Mouse (Mus musculus) myocyte (in vitro differentiated cells): ENCODE measurements around the gene Usp10. TPM values are rescaled to one million over a fixed set of nuclear protein-coding genes. Genes with fewer than 3 reads are reported as not detected.
A peak's percentile ranks its signal among the peaks of the same experiment; 100 is the strongest.

Experiments used
- H3K27me3 ChIP-seq: one replicate; pipeline ENCODE4 v1.6.1; 2011; ENCODE audit not compliant: control insufficient read depth, insufficient read depth, insufficient read length
- H3K36me3 ChIP-seq: one replicate; pipeline ENCODE4 v1.6.1; 2011; ENCODE audit not compliant: control insufficient read depth, insufficient read depth
- H3K4me2 ChIP-seq: one replicate; pipeline ENCODE4 v1.6.1; 2011; ENCODE audit warnings: low read depth, control low read depth
- H3K4me3 ChIP-seq: one replicate; pipeline ENCODE4 v1.5.1; 2011; ENCODE audit warnings: mild to moderate bottlenecking, control low read depth, moderate library complexity
- H3K79me2 ChIP-seq: one replicate; pipeline ENCODE4 v1.6.1; 2011; ENCODE audit not compliant: control insufficient read depth, insufficient read depth
- H3ac ChIP-seq: one replicate; pipeline ENCODE4 v1.6.1; 2011; ENCODE audit not compliant: control insufficient read depth, insufficient read length
- CEBPB ChIP-seq: IDR thresholded peaks from 2 replicates; pipeline ENCODE4 v1.6.1; 2011; ENCODE audit warnings: mild to moderate bottlenecking, moderate library complexity; ENCODE audit not compliant: poor library complexity, insufficient read depth, severe bottlenecking
- E2F4 ChIP-seq: IDR thresholded peaks from one replicate; pipeline ENCODE4 v1.6.1; 2011; ENCODE audit warnings: mild to moderate bottlenecking, control low read depth, moderate library complexity; ENCODE audit not compliant: insufficient read depth
- MAX ChIP-seq: IDR thresholded peaks from one replicate; pipeline ENCODE4 v1.6.1; 2011; ENCODE audit warnings: low read depth, mild to moderate bottlenecking, control low read depth
- MYOD1 ChIP-seq, 3 experiments: IDR thresholded peaks; one replicate each; pipeline ENCODE4 v1.6.1; 2011; ENCODE audit warnings: control low read depth in 2 of 3, low read depth in 2 of 3, mild to moderate bottlenecking in 2 of 3, moderate library complexity in 1 of 3; ENCODE audit not compliant: insufficient read length in 2 of 3, control insufficient read depth in 1 of 3
- MYOG ChIP-seq, 3 experiments: IDR thresholded peaks; one replicate each; pipeline ENCODE4 v1.6.1; 2011; ENCODE audit warnings: control low read depth in 2 of 3, low read depth in 2 of 3, mild to moderate bottlenecking in 2 of 3; ENCODE audit not compliant: insufficient read length in 2 of 3, control insufficient read depth in 1 of 3, insufficient read depth in 1 of 3
- POLR2A ChIP-seq: IDR thresholded peaks from one replicate; pipeline ENCODE4 v1.6.1; 2011; ENCODE audit warnings: low read depth, mild to moderate bottlenecking, control low read depth, moderate library complexity; ENCODE audit not compliant: insufficient read length
- POLR2AphosphoS2 ChIP-seq: IDR thresholded peaks from one replicate; pipeline ENCODE4 v1.6.1; 2011; ENCODE audit warnings: low read depth, control low read depth; ENCODE audit not compliant: insufficient read length
- REST ChIP-seq: IDR thresholded peaks from one replicate; pipeline ENCODE4 v1.6.1; 2011; ENCODE audit warnings: mild to moderate bottlenecking, control low read depth, moderate library complexity; ENCODE audit not compliant: insufficient read depth, insufficient read length
- SRF ChIP-seq: IDR thresholded peaks from one replicate; pipeline ENCODE4 v1.6.1; 2011; ENCODE audit warnings: low read depth; ENCODE audit not compliant: control insufficient read depth, insufficient read length
- TCF12 ChIP-seq: IDR thresholded peaks from one replicate; pipeline ENCODE4 v1.6.1; 2011; ENCODE audit warnings: mild to moderate bottlenecking, control low read depth; ENCODE audit not compliant: poor library complexity, insufficient read depth, severe bottlenecking
- TCF3 ChIP-seq: IDR thresholded peaks from one replicate; pipeline ENCODE4 v1.6.1; 2011; ENCODE audit warnings: low read depth, control low read depth; ENCODE audit not compliant: insufficient read length
- USF1 ChIP-seq: IDR thresholded peaks from one replicate; pipeline ENCODE4 v1.6.1; 2011; ENCODE audit warnings: low read depth, mild to moderate bottlenecking, control low read depth, moderate library complexity
- polyA plus RNA-seq: library from polyadenylated mRNA; unstranded; fragments of >200 nt; fragmentation: generic; extraction: Trizol; gene quantifications from one replicate; pipeline ENCODE4 v1.2.1, GENCODE M21; 2012; ENCODE audit warnings: missing spikeins

The Usp10 gene
- polyA plus RNA-seq, 1 experiment: 59.3 TPM

GRCm38 (mm10) chr8:119981253-119981652, 71.1 kb downstream of the Usp10 start:
- Histone ChIP-seq H3ac (no peak overlapping the region), H3K79me2 (no peaks in the 10 kb centered on the region), H3K4me2 (no peak overlapping the region), H3K4me3 (no peak overlapping the region), H3K27me3 (no peaks in the 10 kb centered on the region), H3K36me3 (no peaks in the 10 kb centered on the region)
- TF ChIP-seq MYOD1 (IDR thresholded peaks at IDR 0.05; ENCODE audit: control insufficient read depth in 1 of 3, insufficient read length in 2 of 3, low read depth in 2 of 3) (no peak), TCF3 (no peak), USF1 (no peak), CEBPB (no peak), SRF (no peak), TCF12 (no peak), POLR2A (no peak), E2F4 (no peak), POLR2AphosphoS2 (no peak)

- no peaks in the 10 kb centered on the region for H3K27me3 ChIP-seq
- TF ChIP-seq POLR2A (no peak), E2F4 (no peak), REST (no peak), TCF12 (no peak), MAX (no peak), POLR2AphosphoS2 (no peak), USF1 (no peak), MYOG (IDR thresholded peaks at IDR 0.05; ENCODE audit: control insufficient read depth in 1 of 3, insufficient read depth in 1 of 3, insufficient read length in 2 of 3, low read depth in 2 of 3) (no peak), MYOD1 (IDR thresholded peaks at IDR 0.05; ENCODE audit: control insufficient read depth in 1 of 3, insufficient read length in 2 of 3, low read depth in 2 of 3) (no peak), SRF (no peak), CEBPB (no peak), TCF3 (no peak)
- no peaks in the 10 kb centered on the region for H3K79me2 ChIP-seq
- H3K36me3 ChIP-seq: no peaks in the 10 kb centered on the region
- H3K4me3 ChIP-seq: no peak overlapping the region
- no peak overlapping the region for H3K4me2 ChIP-seq
- no peak overlapping the region for H3ac ChIP-seq
Observed at GRCm38 (mm10) chr8:119984085-119984484, 73.9 kb downstream of the Usp10 start.

GRCm38 (mm10) chr8:119986174-119986573, 76.0 kb downstream of the Usp10 start:
- Histone ChIP-seq H3ac (no peak overlapping the region), H3K79me2 (no peaks in the 10 kb centered on the region), H3K4me2 (no peak overlapping the region), H3K36me3 (no peaks in the 10 kb centered on the region), H3K27me3 (no peaks in the 10 kb centered on the region), H3K4me3 (no peak overlapping the region)
- TF ChIP-seq MYOD1 (IDR thresholded peaks at IDR 0.05; ENCODE audit: control insufficient read depth in 1 of 3, insufficient read length in 2 of 3, low read depth in 2 of 3): peak in 2 of 3 experiments; percentile 31 to 69
- peak in 1 of 3 experiments; percentile 21 for TF ChIP-seq MYOG (IDR thresholded peaks at IDR 0.05; ENCODE audit: control insufficient read depth in 1 of 3, insufficient read depth in 1 of 3, insufficient read length in 2 of 3, low read depth in 2 of 3)
- TF ChIP-seq USF1: no peak
- no peak for TF ChIP-seq REST

GRCm38 (mm10) chr8:119988087-119988486, 77.9 kb downstream of the Usp10 start:
- H3K36me3 ChIP-seq: no peaks in the 10 kb centered on the region
- H3K27me3 ChIP-seq: peaks cover 18% of the 10 kb centered on the region
- no peak overlapping the region for H3ac ChIP-seq
- H3K4me3 ChIP-seq: no peak overlapping the region
- TF ChIP-seq USF1 (no peak), TCF3 (no peak), TCF12 (no peak), SRF (no peak), CEBPB (no peak), MYOG (IDR thresholded peaks at IDR 0.05; ENCODE audit: control insufficient read depth in 1 of 3, insufficient read depth in 1 of 3, insufficient read length in 2 of 3, low read depth in 2 of 3) (peak in 1 of 3 experiments; percentile 15), POLR2A (no peak), REST (no peak), MAX (no peak), MYOD1 (IDR thresholded peaks at IDR 0.05; ENCODE audit: control insufficient read depth in 1 of 3, insufficient read length in 2 of 3, low read depth in 2 of 3) (peak in 1 of 3 experiments; percentile 25), POLR2AphosphoS2 (no peak), E2F4 (no peak)
- H3K79me2 ChIP-seq: no peaks in the 10 kb centered on the region
- peak overlapping the region; percentile 60 for H3K4me2 ChIP-seq

- Histone ChIP-seq H3K27me3 (peaks cover 32% of the 10 kb centered on the region), H3K36me3 (no peaks in the 10 kb centered on the region), H3K79me2 (no peaks in the 10 kb centered on the region), H3ac (no peak within 1 kb of the TSS), H3K4me3 (no peak within 1 kb of the TSS), H3K4me2 (no peak within 1 kb of the TSS)
- TF ChIP-seq TCF3 (no peak), POLR2A (no peak), E2F4 (no peak), USF1 (no peak), MYOD1 (IDR thresholded peaks at IDR 0.05; ENCODE audit: control insufficient read depth in 1 of 3, insufficient read length in 2 of 3, low read depth in 2 of 3) (no peak), SRF (no peak), MYOG (IDR thresholded peaks at IDR 0.05; ENCODE audit: control insufficient read depth in 1 of 3, insufficient read depth in 1 of 3, insufficient read length in 2 of 3, low read depth in 2 of 3) (no peak), POLR2AphosphoS2 (no peak), REST (no peak), TCF12 (no peak), CEBPB (no peak), MAX (no peak)
Observed at GRCm38 (mm10) chr8:119992249-119992648, 82.1 kb downstream of the Usp10 start, which contains the start of gene Crispld2. Gene Crispld2, plus strand, starts transcription at chr8:119992438.
